Mouse (Mus musculus) heart, embryonic 16.5 days (tissue): ENCODE results near the gene Cfap97d1. TPM values are rescaled to one million over a fixed set of nuclear protein-coding genes. Genes with fewer than 3 reads are reported as not detected.

Source experiments
- ATAC-seq: fragments of 200-750 bp; cut with Nextera tagmentation; replicated peaks from 2 replicates; pipeline ENCODE4 v1.8.0; 2017; ENCODE audit warnings: moderate number of reproducible peaks; ENCODE audit not compliant: insufficient read depth, low FRiP score; ENCODE audit errors: extremely low read depth
- H3K27ac ChIP-seq: fragments of 300-500 bp; sonication (generic); 2 replicates; pipeline ENCODE4 v1.5.1; 2014; ENCODE audit warnings: mild to moderate bottlenecking, low read length, control low read depth, moderate library complexity
- H3K27me3 ChIP-seq: fragments of 300-500 bp; sonication (generic); 2 replicates; pipeline ENCODE4 v1.6.1; 2014; ENCODE audit warnings: low read length, mixed read lengths; ENCODE audit not compliant: control insufficient read depth, insufficient read depth
- H3K36me3 ChIP-seq: fragments of 300-500 bp; sonication (generic); 2 replicates; pipeline ENCODE4 v1.6.1; 2014; ENCODE audit not compliant: control insufficient read depth, insufficient read depth
- H3K4me1 ChIP-seq: fragments of 300-500 bp; sonication (generic); 2 replicates; pipeline ENCODE4 v1.6.1; 2014; ENCODE audit warnings: low read length, mixed read lengths; ENCODE audit not compliant: control insufficient read depth, insufficient read depth
- H3K4me2 ChIP-seq: fragments of 300-500 bp; sonication (generic); 2 replicates; pipeline ENCODE4 v1.6.1; 2014; ENCODE audit warnings: low read depth, mild to moderate bottlenecking, control low read depth, low read length
- H3K4me3 ChIP-seq: fragments of 300-500 bp; sonication (generic); 2 replicates; pipeline ENCODE4 v1.5.1; 2014; ENCODE audit warnings: mild to moderate bottlenecking, control low read depth, low read length
- H3K9ac ChIP-seq: fragments of 300-500 bp; sonication (generic); 2 replicates; pipeline ENCODE4 v1.6.1; 2014; ENCODE audit warnings: low read length, control low read depth
- H3K9me3 ChIP-seq: fragments of 300-500 bp; sonication (generic); replicated peaks from 2 replicates; pipeline ENCODE4 v1.6.1; 2016; ENCODE audit warnings: low read length; ENCODE audit not compliant: control insufficient read depth
- WGBS: fragments of 180-500 bp; shearing (Covaris S2); extraction: QIAGEN DNeasy Blood & Tissue Kit; methylation state at CpG from one replicate; pipeline ENCODE4 v1.1.7; 2014; 5-methylcytosine and 5-hydroxymethylcytosine counted together
- polyA plus RNA-seq: library from polyadenylated mRNA; unstranded; fragments of >200 nt; fragmentation: Nextera tagmentation; extraction: Ambion mirVana; gene quantifications from 2 replicates; pipeline ENCODE4 v1.2.1, GENCODE M21; 2015

Cfap97d1 gene
- polyA plus RNA-seq, 1 experiment from 2014 or later: not detected

- no peak overlapping the region for H3K27ac ChIP-seq
- ATAC-seq: peak; percentile 28; the same call in 1 of the 2 replicates
- no peaks in the 10 kb centered on the region for H3K9me3 ChIP-seq
- peaks cover 18% of the 10 kb centered on the region for H3K4me1 ChIP-seq
- H3K4me3 ChIP-seq: no peak overlapping the region
- H3K9ac ChIP-seq: no peak overlapping the region
- WGBS: 0% methylated on average over 5 of the region's 5 CpGs
- peaks cover 31% of the 10 kb centered on the region for H3K27me3 ChIP-seq
- no peak overlapping the region for H3K4me2 ChIP-seq
- H3K36me3 ChIP-seq: peaks cover 6% of the 10 kb centered on the region; the same call in 1 of the 2 replicates
Observed at GRCm38 (mm10) chr11:101968791-101969190, 15.3 kb upstream of the Cfap97d1 start.

GRCm38 (mm10) chr11:101969835-101970234 is 14.2 kb upstream of the Cfap97d1 start:
- H3K27ac ChIP-seq: no peak overlapping the region
- 74% methylated on average over 13 of the region's 13 CpGs for WGBS
- H3K9me3 ChIP-seq: no peaks in the 10 kb centered on the region

GRCm38 (mm10) chr11:101971410-101971809 is 12.7 kb upstream of the Cfap97d1 start:
- Histone ChIP-seq H3K27me3 (peaks cover 8% of the 10 kb centered on the region; the same call in 1 of the 2 replicates), H3K27ac (no peak overlapping the region), H3K36me3 (peaks cover 13% of the 10 kb centered on the region; the same call in 1 of the 2 replicates), H3K9me3 (no peaks in the 10 kb centered on the region), H3K9ac (no peak overlapping the region), H3K4me1 (peaks cover 13% of the 10 kb centered on the region), H3K4me3 (no peak overlapping the region), H3K4me2 (no peak overlapping the region)
- WGBS: 32% methylated on average over 3 of the region's 3 CpGs
- ATAC-seq: no peak

More at GRCm38 (mm10) chr11:101969835-101970234, 14.2 kb upstream of the Cfap97d1 start:
- Histone ChIP-seq H3K27me3 (peaks cover 21% of the 10 kb centered on the region), H3K4me2 (no peak overlapping the region), H3K36me3 (peaks cover 10% of the 10 kb centered on the region; the same call in 1 of the 2 replicates), H3K4me3 (no peak overlapping the region), H3K4me1 (peaks cover 13% of the 10 kb centered on the region), H3K9ac (no peak overlapping the region)
- no peak for ATAC-seq

- Histone ChIP-seq H3K27ac (no peak overlapping the region), H3K9ac (no peak overlapping the region), H3K4me1 (peaks cover 10% of the 10 kb centered on the region), H3K36me3 (peaks cover 17% of the 10 kb centered on the region), H3K4me3 (no peak overlapping the region), H3K9me3 (no peaks in the 10 kb centered on the region), H3K4me2 (no peak overlapping the region), H3K27me3 (peaks cover 3% of the 10 kb centered on the region; the same call in 1 of the 2 replicates)
- no peak for ATAC-seq
- 67% methylated on average over 3 of the region's 3 CpGs for WGBS
Observed at GRCm38 (mm10) chr11:101972097-101972496, 12.0 kb upstream of the Cfap97d1 start.

GRCm38 (mm10) chr11:101972651-101973050 is 11.4 kb upstream of the Cfap97d1 start:
- H3K27ac ChIP-seq: no peak overlapping the region
- H3K4me2 ChIP-seq: no peak overlapping the region
- no peak overlapping the region for H3K9ac ChIP-seq
- no peaks in the 10 kb centered on the region for H3K9me3 ChIP-seq
- WGBS: 90% methylated on average over 5 of the region's 5 CpGs
- peaks cover 8% of the 10 kb centered on the region; the same call in 1 of the 2 replicates for H3K4me1 ChIP-seq
- no peaks in the 10 kb centered on the region for H3K27me3 ChIP-seq
- H3K36me3 ChIP-seq: peaks cover 17% of the 10 kb centered on the region
- H3K4me3 ChIP-seq: no peak overlapping the region
- ATAC-seq: no peak

GRCm38 (mm10) chr11:101973496-101973895 is 10.6 kb upstream of the Cfap97d1 start:
- Histone ChIP-seq H3K9ac (no peak overlapping the region), H3K9me3 (no peaks in the 10 kb centered on the region), H3K36me3 (peaks cover 20% of the 10 kb centered on the region), H3K27ac (no peak overlapping the region), H3K4me1 (peaks cover 6% of the 10 kb centered on the region; the same call in 1 of the 2 replicates), H3K4me3 (no peak overlapping the region), H3K27me3 (no peaks in the 10 kb centered on the region), H3K4me2 (no peak overlapping the region)
- 84% methylated on average over 9 of the region's 9 CpGs for WGBS
- no peak for ATAC-seq

GRCm38 (mm10) chr11:101974181-101974580 is 9.9 kb upstream of the Cfap97d1 start:
- ATAC-seq: no peak
- 57% methylated on average over 6 of the region's 6 CpGs for WGBS
- H3K4me1 ChIP-seq: peaks cover 4% of the 10 kb centered on the region; the same call in 1 of the 2 replicates
- no peak overlapping the region for H3K4me2 ChIP-seq
- no peaks in the 10 kb centered on the region for H3K9me3 ChIP-seq
- H3K27ac ChIP-seq: no peak overlapping the region
- H3K36me3 ChIP-seq: peaks cover 25% of the 10 kb centered on the region
- H3K27me3 ChIP-seq: no peaks in the 10 kb centered on the region
- no peak overlapping the region for H3K4me3 ChIP-seq
- H3K9ac ChIP-seq: no peak overlapping the region

GRCm38 (mm10) chr11:101974923-101975322 is 9.2 kb upstream of the Cfap97d1 start:
- Histone ChIP-seq H3K27ac (no peak overlapping the region), H3K9ac (no peak overlapping the region), H3K36me3 (peaks cover 25% of the 10 kb centered on the region), H3K4me3 (no peak overlapping the region), H3K27me3 (no peaks in the 10 kb centered on the region), H3K9me3 (no peaks in the 10 kb centered on the region), H3K4me1 (peaks cover 4% of the 10 kb centered on the region; the same call in 1 of the 2 replicates), H3K4me2 (no peak overlapping the region)
- WGBS: 48% methylated on average over 9 of the region's 9 CpGs
- ATAC-seq: no peak

GRCm38 (mm10) chr11:101976949-101977348 is 7.1 kb upstream of the Cfap97d1 start:
- Histone ChIP-seq H3K4me2 (no peak overlapping the region), H3K4me3 (no peak overlapping the region), H3K27me3 (no peaks in the 10 kb centered on the region), H3K4me1 (peaks cover 6% of the 10 kb centered on the region), H3K36me3 (peaks cover 32% of the 10 kb centered on the region), H3K27ac (no peak overlapping the region), H3K9me3 (no peaks in the 10 kb centered on the region), H3K9ac (no peak overlapping the region)
- WGBS: 94% methylated on average over 7 of the region's 7 CpGs
- ATAC-seq: no peak
